Mouse (Mus musculus): Measurements from ENCODE around the gene Aifm2. TPM values are rescaled to one million over a fixed set of nuclear protein-coding genes. Genes with fewer than 3 reads are reported as not detected.

Gene Aifm2
- polyA plus RNA-seq, 1 experiment from 2014 or later = 20.6 TPM

DNA sequence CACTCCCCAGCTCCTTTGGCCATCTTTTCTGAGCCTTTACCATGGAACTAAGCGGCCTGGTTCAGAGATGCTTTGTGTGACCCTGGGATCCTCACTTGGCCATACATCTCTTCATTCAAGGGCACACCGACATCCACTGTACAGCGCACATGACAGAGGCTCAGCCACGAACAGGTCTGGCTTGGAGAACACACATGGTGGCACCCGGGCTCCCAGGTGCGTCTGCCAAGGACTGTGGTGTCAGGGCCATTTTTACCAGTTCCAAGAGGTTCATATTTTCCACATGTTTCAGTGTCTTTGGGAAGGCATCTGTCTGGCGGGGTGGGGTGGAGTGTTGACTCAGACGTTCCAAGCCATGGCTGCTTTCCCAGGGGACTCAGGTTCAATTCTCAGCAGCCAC lies 27.3 kb downstream of the Aifm2 start:
- peaks cover 99% of the 10 kb centered on the region for H3K36me3 ChIP-seq
- ATAC-seq (ENCODE audit: extremely low read depth, insufficient number of reproducible peaks, low FRiP score, low TSS enrichment) = no peak
- H3K9me3 ChIP-seq = peaks cover 8% of the 10 kb centered on the region; the same call in 1 of the 2 replicates
- H3K4me3 ChIP-seq = no peak overlapping the region
- 86% methylated on average over 8 of the region's 8 CpGs for WGBS
- H3K4me2 ChIP-seq = no peak overlapping the region
- no peak overlapping the region for H3K27ac ChIP-seq (replicated peaks)
- no peaks in the 10 kb centered on the region for H3K4me1 ChIP-seq
- no peak overlapping the region for H3K9ac ChIP-seq
- no peaks in the 10 kb centered on the region for H3K27me3 ChIP-seq (replicated peaks)

DNA sequence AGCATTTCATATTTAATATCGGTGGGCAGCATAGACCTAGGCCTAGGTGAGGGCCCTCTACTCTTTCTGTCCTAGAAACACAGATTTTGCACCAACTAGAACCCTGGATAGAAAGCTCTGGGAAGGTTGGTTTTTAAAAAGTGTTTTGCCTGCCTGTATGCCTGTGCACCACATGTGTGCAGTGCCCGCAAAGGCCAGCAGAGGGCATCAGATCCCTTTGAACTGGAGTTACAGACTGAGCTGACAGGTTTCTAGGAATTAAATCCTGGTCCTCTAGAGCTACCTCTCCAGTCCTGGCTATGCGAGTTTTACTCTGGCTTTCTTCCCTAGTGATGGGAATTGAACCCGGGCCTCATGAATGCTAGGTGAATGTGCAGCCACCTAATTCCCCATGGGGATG lies 30.1 kb downstream of the Aifm2 start:
- peaks cover 8% of the 10 kb centered on the region; the same call in 1 of the 2 replicates for H3K9me3 ChIP-seq
- ATAC-seq (ENCODE audit: extremely low read depth, insufficient number of reproducible peaks, low FRiP score, low TSS enrichment) = no peak
- no peak overlapping the region for H3K4me2 ChIP-seq
- H3K36me3 ChIP-seq = peaks cover 97% of the 10 kb centered on the region
- no peaks in the 10 kb centered on the region for H3K27me3 ChIP-seq (replicated peaks)
- 85% methylated on average over 4 of the region's 4 CpGs for WGBS
- H3K4me3 ChIP-seq = no peak overlapping the region
- no peak overlapping the region for H3K27ac ChIP-seq (replicated peaks)
- H3K4me1 ChIP-seq = no peaks in the 10 kb centered on the region
- no peak overlapping the region for H3K9ac ChIP-seq

DNA sequence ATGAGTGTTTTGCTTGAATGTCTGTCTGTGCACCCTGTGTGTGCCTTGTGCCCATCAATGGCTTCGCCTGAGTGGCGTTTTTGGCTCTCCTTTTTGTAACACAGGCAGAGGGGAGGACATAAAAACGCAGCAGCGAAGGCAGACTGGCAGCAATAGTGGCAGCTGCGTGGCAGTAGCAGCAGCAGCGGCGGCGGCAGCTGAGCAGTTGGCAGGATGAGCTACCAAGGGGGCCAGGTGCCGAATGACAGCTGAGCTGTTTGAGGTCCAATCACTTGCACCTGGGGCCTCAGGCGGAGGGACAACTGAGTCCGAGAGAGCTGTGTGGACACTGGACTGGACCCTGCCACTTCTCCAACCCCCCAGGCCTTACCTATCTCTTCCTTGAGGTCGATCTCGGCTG lies 32.2 kb downstream of the Aifm2 start:
- no peak overlapping the region for H3K4me3 ChIP-seq
- no peak overlapping the region for H3K27ac ChIP-seq (replicated peaks)
- H3K27me3 ChIP-seq (replicated peaks) = no peaks in the 10 kb centered on the region
- 88% methylated on average over 13 of the region's 13 CpGs for WGBS
- peaks cover 97% of the 10 kb centered on the region for H3K36me3 ChIP-seq
- ATAC-seq (ENCODE audit: extremely low read depth, insufficient number of reproducible peaks, low FRiP score, low TSS enrichment) = no peak
- H3K9ac ChIP-seq = no peak overlapping the region
- H3K4me2 ChIP-seq = no peak overlapping the region
- H3K4me1 ChIP-seq = no peaks in the 10 kb centered on the region
- peaks cover 8% of the 10 kb centered on the region; the same call in 1 of the 2 replicates for H3K9me3 ChIP-seq

DNA sequence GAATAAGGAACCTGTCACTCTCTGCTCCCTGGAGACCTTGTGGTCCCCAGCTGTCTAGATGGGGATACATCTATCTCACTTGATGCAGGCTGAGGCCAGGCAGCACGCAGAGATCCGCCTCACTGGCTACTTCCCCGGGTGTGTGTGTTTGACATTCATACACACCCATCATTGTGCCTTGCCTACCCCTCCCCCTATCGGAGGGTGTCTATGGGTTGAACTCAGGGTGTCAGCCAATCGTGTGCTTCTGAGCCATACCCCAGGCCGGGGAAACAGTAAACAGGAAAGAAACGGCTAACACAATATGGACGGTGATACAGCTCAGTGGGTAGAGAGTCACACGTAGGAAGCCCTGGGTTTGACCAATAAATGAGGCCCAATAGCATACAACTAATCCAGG lies 35.0 kb downstream of the Aifm2 start:
- no peaks in the 10 kb centered on the region for H3K27me3 ChIP-seq (replicated peaks)
- H3K4me1 ChIP-seq = no peaks in the 10 kb centered on the region
- H3K4me2 ChIP-seq = no peak overlapping the region
- 84% methylated on average over 9 of the region's 9 CpGs for WGBS
- H3K27ac ChIP-seq (replicated peaks) = no peak overlapping the region
- no peak overlapping the region for H3K9ac ChIP-seq
- peaks cover 95% of the 10 kb centered on the region for H3K36me3 ChIP-seq
- peaks cover 5% of the 10 kb centered on the region; the same call in 1 of the 2 replicates for H3K9me3 ChIP-seq
- no peak overlapping the region for H3K4me3 ChIP-seq
- ATAC-seq (ENCODE audit: extremely low read depth, insufficient number of reproducible peaks, low FRiP score, low TSS enrichment) = no peak

DNA sequence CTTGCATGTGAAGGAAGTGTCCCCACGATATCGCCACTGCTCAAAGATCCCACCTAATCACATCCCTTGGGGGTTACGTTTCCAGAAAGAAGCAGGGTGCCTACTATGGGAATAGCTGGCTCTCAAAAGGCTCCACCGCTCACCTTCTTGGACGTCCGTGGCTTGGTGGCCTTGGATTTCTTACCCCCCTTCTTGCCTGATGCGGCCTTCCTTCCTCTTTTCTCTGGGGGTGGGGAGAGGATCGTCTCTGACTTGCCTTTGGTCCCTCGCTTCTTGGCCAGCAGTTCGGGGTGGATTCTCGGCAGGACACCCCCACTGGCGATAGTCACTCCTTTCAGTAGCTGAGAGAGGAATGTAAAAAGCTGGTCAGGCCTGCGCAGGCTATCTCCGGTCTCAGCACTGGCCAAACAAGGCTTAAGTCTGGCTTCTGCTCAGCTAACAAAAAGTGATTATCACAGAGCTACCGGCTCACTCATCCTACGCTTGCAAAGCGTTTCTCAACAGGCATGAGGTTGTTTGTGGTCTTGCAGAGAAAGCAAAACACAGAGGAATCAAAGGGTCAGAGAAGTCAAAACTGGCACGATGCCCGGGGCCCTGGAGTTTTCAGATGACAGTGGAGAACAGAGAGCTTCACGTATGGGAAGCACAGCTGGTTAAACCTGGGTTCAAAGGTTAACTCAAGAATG lies 36.6 kb downstream of the Aifm2 start:
- no peaks in the 10 kb centered on the region for H3K27me3 ChIP-seq (replicated peaks)
- H3K4me3 ChIP-seq = no peak overlapping the region
- H3K4me2 ChIP-seq = no peak overlapping the region
- peaks cover 92% of the 10 kb centered on the region for H3K36me3 ChIP-seq
- H3K27ac ChIP-seq (replicated peaks) = peak overlapping the region; percentile 38
- H3K4me1 ChIP-seq = peaks cover 2% of the 10 kb centered on the region
- H3K9ac ChIP-seq = no peak overlapping the region
- no peaks in the 10 kb centered on the region for H3K9me3 ChIP-seq
- 73% methylated on average over 20 of the region's 20 CpGs for WGBS
- no peak for ATAC-seq (ENCODE audit: extremely low read depth, insufficient number of reproducible peaks, low FRiP score, low TSS enrichment)

DNA sequence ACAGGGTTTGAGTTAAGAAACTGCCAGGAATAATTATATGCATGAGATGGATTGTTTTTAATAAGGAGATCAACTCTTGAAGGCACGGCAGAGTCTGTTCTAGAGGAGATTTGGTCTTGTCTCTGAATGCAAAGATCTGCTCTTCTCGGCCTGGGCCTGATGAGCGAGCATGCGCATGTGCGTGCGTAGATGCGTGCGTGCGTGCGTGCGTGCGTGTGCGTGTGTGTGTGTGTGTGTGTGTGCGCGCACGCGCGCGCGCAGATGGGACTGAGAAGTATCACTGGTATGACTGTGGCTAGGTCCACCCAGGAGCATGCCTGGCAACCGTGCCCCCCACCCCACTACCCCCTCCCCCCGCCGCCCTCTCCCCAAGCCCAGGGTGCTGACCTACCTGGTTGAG lies 38.0 kb downstream of the Aifm2 start:
- 93% methylated on average over 23 of the region's 23 CpGs for WGBS
- no peaks in the 10 kb centered on the region for H3K9me3 ChIP-seq
- H3K9ac ChIP-seq = no peak overlapping the region
- no peak overlapping the region for H3K4me3 ChIP-seq
- peaks cover 16% of the 10 kb centered on the region for H3K4me1 ChIP-seq
- no peak overlapping the region for H3K27ac ChIP-seq (replicated peaks)
- peaks cover 86% of the 10 kb centered on the region for H3K36me3 ChIP-seq
- ATAC-seq (ENCODE audit: extremely low read depth, insufficient number of reproducible peaks, low FRiP score, low TSS enrichment) = no peak
- no peak overlapping the region for H3K4me2 ChIP-seq
- no peaks in the 10 kb centered on the region for H3K27me3 ChIP-seq (replicated peaks)

DNA sequence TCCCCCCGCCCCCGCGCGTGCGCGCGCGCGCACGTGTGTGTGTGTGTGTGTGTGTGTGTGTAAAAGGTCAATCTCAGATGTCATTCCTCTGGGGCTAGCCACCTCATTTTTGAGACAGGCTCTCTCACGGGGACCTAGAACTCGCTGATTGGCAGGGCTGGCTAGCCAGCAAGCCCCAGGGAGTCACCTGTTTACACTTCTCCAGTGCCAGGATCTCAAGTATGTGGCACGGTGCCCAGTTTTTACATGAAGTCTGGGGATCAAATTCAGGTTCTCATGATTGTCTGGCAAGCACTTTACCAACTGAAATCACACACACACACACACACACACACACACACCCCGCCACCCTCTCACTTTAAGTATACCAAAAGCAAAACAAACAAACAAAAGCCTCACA lies 42.0 kb downstream of the Aifm2 start:
- peak overlapping the region; percentile 96 for H3K27ac ChIP-seq (replicated peaks)
- 0 out of 2 replicates have a peak overlapping the region, but pooled peaks have one; percentile 24 for H3K9ac ChIP-seq
- ATAC-seq (ENCODE audit: extremely low read depth, insufficient number of reproducible peaks, low FRiP score, low TSS enrichment) = no peak
- H3K4me3 ChIP-seq = no peak overlapping the region
- H3K4me1 ChIP-seq = peaks cover 38% of the 10 kb centered on the region
- 78% methylated on average over 14 of the region's 14 CpGs for WGBS
- peaks cover 49% of the 10 kb centered on the region for H3K36me3 ChIP-seq
- no peaks in the 10 kb centered on the region for H3K27me3 ChIP-seq (replicated peaks)
- H3K9me3 ChIP-seq = no peaks in the 10 kb centered on the region
- no peak overlapping the region for H3K4me2 ChIP-seq

DNA sequence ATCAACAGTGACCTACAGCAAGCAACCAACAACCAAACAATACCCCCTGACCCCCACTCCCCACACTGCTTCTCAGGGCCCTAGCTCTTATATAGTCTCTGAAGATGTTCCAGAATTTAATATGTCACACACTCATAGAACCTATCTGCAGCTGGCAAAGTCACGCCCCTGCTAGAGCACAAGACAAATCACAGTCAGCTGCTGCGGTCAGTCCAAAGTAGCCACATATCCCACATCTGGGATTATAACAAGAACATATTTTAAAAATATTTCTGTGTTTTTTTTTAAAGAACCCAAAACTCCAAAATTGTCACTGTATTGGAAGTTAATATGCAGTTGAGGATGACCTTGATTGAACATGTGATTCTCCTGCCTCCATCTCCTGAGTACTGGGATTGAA lies 43.8 kb downstream of the Aifm2 start:
- H3K36me3 ChIP-seq = peaks cover 31% of the 10 kb centered on the region
- peak overlapping the region; percentile 96 for H3K27ac ChIP-seq (replicated peaks)
- WGBS = 93% methylated on average over 2 of the region's 2 CpGs
- no peaks in the 10 kb centered on the region for H3K9me3 ChIP-seq
- H3K4me1 ChIP-seq = peaks cover 41% of the 10 kb centered on the region
- no peak overlapping the region for H3K4me3 ChIP-seq
- no peak overlapping the region for H3K4me2 ChIP-seq
- no peak overlapping the region for H3K9ac ChIP-seq
- H3K27me3 ChIP-seq (replicated peaks) = no peaks in the 10 kb centered on the region
- no peak for ATAC-seq (ENCODE audit: extremely low read depth, insufficient number of reproducible peaks, low FRiP score, low TSS enrichment)

DNA sequence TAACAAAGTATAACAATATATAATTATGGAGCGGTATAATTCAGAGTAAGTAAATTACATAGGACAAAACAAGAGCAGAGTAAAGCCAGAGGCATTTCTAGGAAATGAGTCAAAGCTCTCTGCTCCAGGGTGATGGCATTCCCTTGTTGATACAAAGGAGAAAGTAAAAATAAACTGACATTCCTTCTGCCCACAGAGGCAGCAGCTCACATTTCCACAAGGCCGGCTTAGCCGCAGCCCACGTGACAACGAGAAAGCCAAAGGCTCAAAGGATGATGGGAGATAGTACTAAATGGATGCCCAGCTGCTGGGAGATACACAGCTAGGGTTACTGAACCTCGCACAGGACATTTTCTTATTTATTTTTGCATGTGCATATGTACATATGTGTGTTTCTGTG lies 44.8 kb downstream of the Aifm2 start:
- Histone ChIP-seq H3K27ac (replicated peaks) (peak overlapping the region; percentile 96), H3K4me2 (no peak overlapping the region), H3K4me3 (no peak overlapping the region), H3K4me1 (peaks cover 50% of the 10 kb centered on the region), H3K9me3 (no peaks in the 10 kb centered on the region), H3K27me3 (replicated peaks) (no peaks in the 10 kb centered on the region), H3K36me3 (peaks cover 24% of the 10 kb centered on the region), H3K9ac (no peak overlapping the region)
- 17% methylated on average over 6 of the region's 6 CpGs for WGBS
- ATAC-seq (ENCODE audit: extremely low read depth, insufficient number of reproducible peaks, low FRiP score, low TSS enrichment) = peak; percentile 55; the same call in 1 of the 2 replicates

DNA sequence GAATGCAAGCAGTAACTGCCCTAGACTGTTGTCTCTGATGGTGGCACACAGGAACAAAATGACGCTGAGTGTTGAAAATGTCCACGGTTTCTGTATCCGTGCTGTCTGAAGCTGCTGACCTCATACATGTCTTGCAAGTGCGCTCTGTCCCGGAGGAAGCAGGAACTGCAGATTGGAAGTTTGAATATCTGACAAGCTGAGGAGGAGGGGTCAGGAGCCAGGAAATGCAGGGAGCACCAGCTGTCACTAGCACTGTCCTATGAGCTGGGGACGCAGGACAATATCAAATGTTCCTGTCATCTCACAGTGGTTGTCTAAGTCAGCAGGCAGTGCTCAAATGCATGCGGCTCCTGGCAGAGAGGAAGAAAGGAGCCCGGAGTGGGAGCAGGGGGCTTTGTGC lies 49.6 kb downstream of the Aifm2 start:
- Histone ChIP-seq H3K9ac (peak overlapping the region; percentile 69), H3K36me3 (peaks cover 5% of the 10 kb centered on the region; the same call in 1 of the 2 replicates), H3K9me3 (no peaks in the 10 kb centered on the region), H3K4me2 (peak overlapping the region; percentile 41), H3K4me3 (no peak overlapping the region), H3K4me1 (peaks cover 34% of the 10 kb centered on the region), H3K27ac (replicated peaks) (peak overlapping the region; percentile 84), H3K27me3 (replicated peaks) (no peaks in the 10 kb centered on the region)
- 22% methylated on average over 8 of the region's 8 CpGs for WGBS
- ATAC-seq (ENCODE audit: extremely low read depth, insufficient number of reproducible peaks, low FRiP score, low TSS enrichment) = no peak

DNA sequence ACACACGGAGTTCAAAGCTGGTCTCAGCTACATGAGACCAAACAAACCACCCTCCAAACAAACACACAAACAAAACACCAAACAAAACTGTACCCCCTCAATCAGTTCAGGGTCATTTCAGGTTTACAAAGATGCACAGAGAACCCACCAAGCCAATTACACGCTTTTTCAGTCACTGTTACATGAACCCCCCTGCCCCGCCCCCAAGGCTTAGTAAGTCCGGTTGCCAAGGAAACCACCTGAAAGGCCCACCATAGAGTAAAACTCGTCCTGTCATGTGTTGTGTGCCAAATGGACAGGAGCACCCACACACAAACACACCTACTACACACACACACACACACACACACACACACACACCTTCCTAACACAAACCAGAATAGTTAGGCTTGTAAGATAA lies 50.5 kb downstream of the Aifm2 start:
- ATAC-seq (ENCODE audit: extremely low read depth, insufficient number of reproducible peaks, low FRiP score, low TSS enrichment) = no peak
- Histone ChIP-seq H3K9me3 (no peaks in the 10 kb centered on the region), H3K27ac (replicated peaks) (no peak overlapping the region), H3K36me3 (peaks cover 11% of the 10 kb centered on the region; the same call in 1 of the 2 replicates), H3K4me3 (no peak overlapping the region), H3K9ac (no peak overlapping the region), H3K27me3 (replicated peaks) (no peaks in the 10 kb centered on the region), H3K4me1 (peaks cover 26% of the 10 kb centered on the region), H3K4me2 (no peak overlapping the region)
- 73% methylated on average over 5 of the region's 5 CpGs for WGBS

DNA sequence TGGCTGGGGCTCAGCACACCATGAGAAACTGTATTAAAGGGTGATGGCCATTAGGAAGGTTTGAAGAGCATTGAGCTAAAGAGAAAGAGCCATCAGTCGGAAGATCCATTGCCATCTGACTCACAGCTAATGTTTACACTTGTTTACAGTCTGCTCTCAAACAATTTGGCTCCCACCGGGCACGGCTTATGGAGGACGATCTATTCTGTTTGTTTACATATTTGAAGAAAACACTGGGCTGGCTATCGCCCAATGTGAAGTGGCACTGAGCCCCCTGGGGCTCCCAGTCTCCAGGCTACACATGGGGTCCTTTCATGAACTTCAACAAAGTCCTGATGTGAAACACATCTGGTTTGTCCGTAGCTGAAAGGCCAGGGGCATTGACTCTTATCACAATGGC lies 51.7 kb downstream of the Aifm2 start:
- H3K9me3 ChIP-seq = no peaks in the 10 kb centered on the region
- no peaks in the 10 kb centered on the region for H3K27me3 ChIP-seq (replicated peaks)
- no peak overlapping the region for H3K9ac ChIP-seq
- H3K4me1 ChIP-seq = peaks cover 25% of the 10 kb centered on the region
- H3K27ac ChIP-seq (replicated peaks) = no peak overlapping the region
- peaks cover 11% of the 10 kb centered on the region; the same call in 1 of the 2 replicates for H3K36me3 ChIP-seq
- H3K4me2 ChIP-seq = no peak overlapping the region
- 58% methylated on average over 6 of the region's 6 CpGs for WGBS
- no peak for ATAC-seq (ENCODE audit: extremely low read depth, insufficient number of reproducible peaks, low FRiP score, low TSS enrichment)
- no peak overlapping the region for H3K4me3 ChIP-seq
